21 mouse cellular contexts compared by ENCODE assay signal in the genomic region with DNA sequence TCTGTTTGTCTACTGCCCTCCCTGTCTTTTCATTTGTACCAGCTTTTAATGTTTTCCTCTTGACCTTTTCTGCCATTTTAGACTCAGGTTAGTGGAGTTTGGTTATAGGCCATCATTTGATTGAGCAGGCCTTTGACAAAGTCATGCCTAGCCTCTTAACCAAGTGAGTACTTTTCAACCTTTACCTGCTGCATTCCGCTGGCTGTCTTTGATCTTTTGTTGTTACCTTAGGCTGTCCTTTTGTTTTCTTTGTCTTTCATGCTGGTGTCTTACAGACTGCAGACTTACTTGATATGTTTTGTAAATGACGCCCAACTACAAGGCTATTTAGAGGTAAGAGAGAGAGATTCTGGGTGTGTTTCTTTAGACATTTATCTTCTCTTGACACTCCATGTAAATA. TPM values are rescaled to one million over a fixed set of nuclear protein-coding genes. Genes with fewer than 3 reads are reported as not detected.
A peak's percentile ranks its signal among the peaks of the same experiment; 100 is the strongest.
DNase-seq lines count a peak whose midpoint lies in the region; ATAC-seq lines count a peak whose summit lies in the region.
"Had no signal": no experiment of that assay in that cellular context is flagged by ENCODE, and none has a peak within 500 bp of the region (broad histone marks: within the 10 kb centered on the region; RNA-seq: fewer than 3 reads in every experiment).

No protein-coding gene starts in this region.

- no peak overlapping the region for H3K27ac ChIP-seq in hindbrain, embryonic 14.5 days
- H3K27ac ChIP-seq in midbrain, embryonic 15.5 days = no peak overlapping the region
- H3K27ac ChIP-seq: embryonic facial prominence, embryonic 13.5 days; embryonic facial prominence, embryonic 15.5 days; forebrain, embryonic 10.5 days; forebrain, embryonic 12.5 days had no signal

- H3K36me3 ChIP-seq in hindbrain, embryonic 14.5 days (replicated peaks; ENCODE audit: control insufficient read depth, insufficient read depth) = peaks cover 54% of the 10 kb centered on the region
- 0 out of 2 replicates have a peak, but pooled peaks cover 15% of the 10 kb centered on the region for H3K36me3 ChIP-seq in midbrain, embryonic 15.5 days (replicated peaks)

- H3K4me2 ChIP-seq in hindbrain, embryonic 14.5 days (replicated peaks) = no peak overlapping the region
- no peak overlapping the region for H3K4me2 ChIP-seq in midbrain, embryonic 15.5 days
- H3K4me2 ChIP-seq: embryonic facial prominence, embryonic 13.5 days; embryonic facial prominence, embryonic 15.5 days; forebrain, embryonic 12.5 days had no signal

- no peak for ATAC-seq in hindbrain, embryonic 14.5 days (ENCODE audit: low FRiP score)
- ATAC-seq in midbrain, embryonic 15.5 days (replicated peaks) = no peak
- ATAC-seq: activated CD4-positive, CD25-positive, alpha-beta regulatory T cell, adult 4 months; forebrain, embryonic 14.5 days; forebrain, embryonic 16.5 days had no signal

- H3K4me3 ChIP-seq in hindbrain, embryonic 14.5 days (replicated peaks; ENCODE audit: low read length) = no peak overlapping the region
- no peak overlapping the region for H3K4me3 ChIP-seq in midbrain, embryonic 15.5 days
- H3K4me3 ChIP-seq: embryonic facial prominence, embryonic 13.5 days; embryonic facial prominence, embryonic 15.5 days; erythroblast, embryonic 14.5 days; forebrain, embryonic 10.5 days; forebrain, embryonic 12.5 days had no signal

- H3K9me3 ChIP-seq in hindbrain, embryonic 14.5 days (ENCODE audit: control insufficient read depth, low read length) = no peaks in the 10 kb centered on the region
- no peaks in the 10 kb centered on the region for H3K9me3 ChIP-seq in midbrain, embryonic 15.5 days
- H3K9me3 ChIP-seq: embryonic facial prominence, embryonic 13.5 days; embryonic facial prominence, embryonic 15.5 days; forebrain, embryonic 10.5 days; forebrain, embryonic 12.5 days had no signal

- WGBS in hindbrain, embryonic 14.5 days = 82% methylated on average over 2 of the region's 2 CpGs
- 81% methylated on average over 2 of the region's 2 CpGs for WGBS in midbrain, embryonic 15.5 days

- H3K9ac ChIP-seq in hindbrain, embryonic 14.5 days = no peak overlapping the region
- no peak overlapping the region for H3K9ac ChIP-seq in midbrain, embryonic 15.5 days
- H3K9ac ChIP-seq: embryonic facial prominence, embryonic 13.5 days; embryonic facial prominence, embryonic 15.5 days; forebrain, embryonic 12.5 days had no signal

- H3K4me1 ChIP-seq in hindbrain, embryonic 14.5 days (replicated peaks; ENCODE audit: control insufficient read depth, insufficient read depth, low read length) = no peaks in the 10 kb centered on the region
- H3K4me1 ChIP-seq in midbrain, embryonic 15.5 days = no peaks in the 10 kb centered on the region
- H3K4me1 ChIP-seq: embryonic facial prominence, embryonic 13.5 days; embryonic facial prominence, embryonic 15.5 days; forebrain, embryonic 10.5 days; forebrain, embryonic 12.5 days had no signal

- DNase-seq in ES-CJ7 (ENCODE audit: low read depth, low spot score) (peak; percentile 91), R1 (ENCODE audit: low read depth, low spot score) (peak; percentile 83), ZHBTc4 (ENCODE audit: low read depth, low spot score) (peak; percentile 92)
- no peak for DNase-seq in hindbrain, embryonic 14.5 days (ENCODE audit: low spot score)
- DNase-seq: adrenal gland, adult 8-10 months; adrenal gland, postnatal 14 days; cerebellum, adult 11 months; cerebellum, adult 18-20 months; cerebellum, adult 8-10 months; cerebellum, adult 9-11 months; cerebellum, postnatal 14 days; cerebellum, postnatal 36 days had no signal

- H3K27me3 ChIP-seq in hindbrain, embryonic 14.5 days (ENCODE audit: control insufficient read depth, insufficient read depth, low read length) = no peaks in the 10 kb centered on the region
- no peaks in the 10 kb centered on the region for H3K27me3 ChIP-seq in midbrain, embryonic 15.5 days (replicated peaks)
- H3K27me3 ChIP-seq: embryonic facial prominence, embryonic 13.5 days; embryonic facial prominence, embryonic 15.5 days; forebrain, embryonic 12.5 days had no signal

RNA-seq across cellular contexts. Expression of gene Agk, which starts 8.5 kb away (rescaled TPM):
- polyA plus RNA-seq in hindbrain, embryonic 14.5 days (2014; fragmentation: Nextera tagmentation; extraction: Ambion mirVana) = 54.9 and 62.9 TPM in 2 replicates
- polyA plus RNA-seq in midbrain, embryonic 15.5 days (2015; fragmentation: Nextera tagmentation; extraction: Ambion mirVana) = 59.2 and 60.2 TPM in 2 replicates
